Mouse (Mus musculus) liver, embryonic 15.5 days (tissue): ENCODE results near the gene Nudt21. TPM values are rescaled to one million over a fixed set of nuclear protein-coding genes. Genes with fewer than 3 reads are reported as not detected.

Source experiments
- ATAC-seq: fragments of 200-750 bp; cut with Nextera tagmentation; 2 replicates; pipeline ENCODE4 v1.8.0; 2017; ENCODE audit warnings: moderate number of reproducible peaks, mild to moderate bottlenecking, moderate library complexity; ENCODE audit not compliant: insufficient read depth
- H3K27ac ChIP-seq: fragments of 300-500 bp; sonication (generic); replicated peaks from 2 replicates; pipeline ENCODE4 v1.5.1; 2015; ENCODE audit warnings: mild to moderate bottlenecking, inconsistent platforms
- H3K27me3 ChIP-seq: fragments of 300-500 bp; sonication (generic); 2 replicates; pipeline ENCODE4 v1.6.1; 2015; ENCODE audit warnings: mild to moderate bottlenecking, inconsistent platforms
- H3K36me3 ChIP-seq: fragments of 300-500 bp; sonication (generic); replicated peaks from 2 replicates; pipeline ENCODE4 v1.6.1; 2015; ENCODE audit warnings: moderate library complexity, mild to moderate bottlenecking, inconsistent platforms
- H3K4me1 ChIP-seq: fragments of 300-500 bp; sonication (generic); replicated peaks from 2 replicates; pipeline ENCODE4 v1.6.1; 2015; ENCODE audit warnings: inconsistent platforms
- H3K4me2 ChIP-seq: fragments of 300-500 bp; sonication (generic); 2 replicates; pipeline ENCODE4 v1.6.1; 2015; ENCODE audit warnings: moderate library complexity, mild to moderate bottlenecking, inconsistent platforms
- H3K4me3 ChIP-seq: fragments of 300-500 bp; sonication (generic); replicated peaks from 2 replicates; pipeline ENCODE4 v1.5.1; 2015; ENCODE audit warnings: mild to moderate bottlenecking, inconsistent platforms
- H3K9ac ChIP-seq: fragments of 300-500 bp; sonication (generic); 2 replicates; pipeline ENCODE4 v1.6.1; 2015; ENCODE audit warnings: moderate library complexity, mild to moderate bottlenecking, inconsistent platforms
- H3K9me3 ChIP-seq: fragments of 300-500 bp; sonication (generic); replicated peaks from 2 replicates; pipeline ENCODE4 v1.6.1; 2016; ENCODE audit warnings: inconsistent platforms
- WGBS: fragments of 180-500 bp; shearing (Covaris S2); methylation state at CpG from one replicate; pipeline ENCODE4 v1.1.7; 2015; ENCODE audit warnings: mixed read lengths; ENCODE audit not compliant: insufficient replicate concordance; 5-methylcytosine and 5-hydroxymethylcytosine counted together
- polyA plus RNA-seq: library from polyadenylated mRNA; unstranded; fragments of >200 nt; fragmentation: Nextera tagmentation; extraction: Ambion mirVana; gene quantifications from 2 replicates; pipeline ENCODE4 v1.2.1, GENCODE M21; 2015

Nudt21 gene
- polyA plus RNA-seq, 1 experiment from 2014 or later, result 74.4 TPM

GRCm38 (mm10) chr8:93972211-93972610, 64.6 kb downstream of the Nudt21 start:
- Histone ChIP-seq H3K4me1 (peaks cover 12% of the 10 kb centered on the region; the same call in 1 of the 2 replicates), H3K9me3 (no peaks in the 10 kb centered on the region), H3K27me3 (no peaks in the 10 kb centered on the region), H3K36me3 (peaks cover 75% of the 10 kb centered on the region), H3K9ac (no peak overlapping the region), H3K4me3 (no peak overlapping the region), H3K27ac (no peak overlapping the region), H3K4me2 (no peak overlapping the region)
- 91% methylated on average over 5 of the region's 5 CpGs for WGBS
- no peak for ATAC-seq

GRCm38 (mm10) chr8:93971451-93971850, 65.4 kb downstream of the Nudt21 start:
- Histone ChIP-seq H3K27ac (no peak overlapping the region), H3K9me3 (no peaks in the 10 kb centered on the region), H3K4me2 (no peak overlapping the region), H3K36me3 (peaks cover 69% of the 10 kb centered on the region), H3K4me1 (peaks cover 12% of the 10 kb centered on the region; the same call in 1 of the 2 replicates), H3K27me3 (no peaks in the 10 kb centered on the region), H3K4me3 (no peak overlapping the region), H3K9ac (no peak overlapping the region)
- no peak for ATAC-seq
- WGBS, result 79% methylated on average over 10 of the region's 10 CpGs

GRCm38 (mm10) chr8:93969626-93970340, 67.0 kb downstream of the Nudt21 start:
- Histone ChIP-seq H3K4me3 (no peak overlapping the region), H3K36me3 (peaks cover 52% of the 10 kb centered on the region), H3K4me2 (no peak overlapping the region), H3K4me1 (peaks cover 12% of the 10 kb centered on the region; the same call in 1 of the 2 replicates), H3K9ac (no peak overlapping the region), H3K9me3 (no peaks in the 10 kb centered on the region), H3K27me3 (no peaks in the 10 kb centered on the region), H3K27ac (no peak overlapping the region)
- no peak for ATAC-seq
- 74% methylated on average over 7 of the region's 7 CpGs for WGBS

GRCm38 (mm10) chr8:93968293-93968692, 68.5 kb downstream of the Nudt21 start:
- WGBS, result 64% methylated on average over 6 of the region's 6 CpGs
- ATAC-seq, result no peak

More at GRCm38 (mm10) chr8:93968293-93968692, 68.5 kb downstream of the Nudt21 start:
- Histone ChIP-seq H3K27me3 (no peaks in the 10 kb centered on the region), H3K4me2 (no peak overlapping the region), H3K9me3 (no peaks in the 10 kb centered on the region), H3K4me1 (peaks cover 6% of the 10 kb centered on the region; the same call in 1 of the 2 replicates), H3K27ac (0 out of 2 replicates have a peak overlapping the region, but pooled peaks have one; percentile 53), H3K36me3 (peaks cover 37% of the 10 kb centered on the region), H3K4me3 (no peak overlapping the region), H3K9ac (no peak overlapping the region)

Other genes with a start within 250 kb of the Nudt21 start
- 0.15 and 0.74 TPM in 2 replicates for gene Gnao1, start 227.1 kb downstream of the Nudt21 start, polyA plus RNA-seq
- gene Amfr, start 24.2 kb downstream of the Nudt21 start, polyA plus RNA-seq, result 52.2 and 59.4 TPM in 2 replicates
- 4.2 and 4.9 TPM in 2 replicates for gene Ogfod1, start 167 bp upstream of the Nudt21 start, polyA plus RNA-seq
- 2.6 and 3.4 TPM in 2 replicates for gene Bbs2, start 61.9 kb upstream of the Nudt21 start, polyA plus RNA-seq
- gene Mt4, start 100.2 kb upstream of the Nudt21 start, polyA plus RNA-seq, result 0.81 and 1.2 TPM in 2 replicates
- 0.24 TPM in 1 of 2 replicates, not detected in the other for gene Mt3, start 115.6 kb upstream of the Nudt21 start, polyA plus RNA-seq
- 1,256 and 1,483 TPM in 2 replicates for gene Mt2, start 135.6 kb upstream of the Nudt21 start, polyA plus RNA-seq
- 5,156 and 5,724 TPM in 2 replicates for gene Mt1, start 142.1 kb upstream of the Nudt21 start, polyA plus RNA-seq
- 39.4 and 41.7 TPM in 2 replicates for gene Nup93, start 177.5 kb upstream of the Nudt21 start, polyA plus RNA-seq